Mouse (Mus musculus): Measurements from ENCODE around the gene Rtbdn.

- TF ChIP-seq CTCF (IDR thresholded peaks at IDR 0.05; ENCODE audit: extremely low read depth, insufficient read depth, insufficient read length, insufficient replicate concordance), result no peak
- TF ChIP-seq POLR2A (IDR thresholded peaks at IDR 0.05; ENCODE audit: low read depth, low read length), result no peak
Measured at GRCm38 (mm10) chr8:84963952-84964351, 17.2 kb downstream of the Rtbdn start.

Measured in spleen, adult 2 months (tissue).